ENCODE assay signal across 14 mouse cellular contexts in genomic region chr17:70528196-70529187, GRCm38 (mm10).
DNase-seq lines count a peak whose midpoint lies in the region; ATAC-seq and TF ChIP-seq lines count a peak whose summit lies in the region.
"Had no signal": no experiment of that assay in that cellular context is flagged by ENCODE, and none has a peak within 500 bp of the region (broad histone marks: within the 10 kb centered on the region; RNA-seq: fewer than 3 reads in every experiment).

No protein-coding gene starts in this region.

- H3K27me3 ChIP-seq in kidney, embryonic 15.5 days, result no peaks in the 10 kb centered on the region
- H3K27me3 ChIP-seq in kidney, adult 2 months (replicated peaks; ENCODE audit: control insufficient read depth, insufficient read depth, low read length), result no peaks in the 10 kb centered on the region
- no peaks in the 10 kb centered on the region for H3K27me3 ChIP-seq in midbrain, postnatal 0 days (ENCODE audit: insufficient read depth, low read length)
- H3K27me3 ChIP-seq in midbrain, embryonic 10.5 days (ENCODE audit: low read depth, poor library complexity, severe bottlenecking), result no peaks in the 10 kb centered on the region
- H3K27me3 ChIP-seq: CH12.LX; midbrain, embryonic 15.5 days; neural tube, embryonic 12.5 days had no signal

- TF ChIP-seq POLR2A in kidney, adult 2 months (IDR thresholded peaks at IDR 0.05; ENCODE audit: low read depth, low read length), result no peak
- TF ChIP-seq POLR2A in olfactory bulb, adult 2 months (IDR thresholded peaks at IDR 0.05; ENCODE audit: insufficient read depth, low read depth, low read length), result no peak

- peak overlapping the region; percentile 39; the same call in 1 of the 2 replicates for H3K27ac ChIP-seq in kidney, embryonic 15.5 days
- no peak overlapping the region for H3K27ac ChIP-seq in kidney, adult 2 months (ENCODE audit: insufficient read depth, low read depth, low read length)
- H3K27ac ChIP-seq in midbrain, postnatal 0 days (ENCODE audit: low read depth, low read length), result no peak overlapping the region
- H3K27ac ChIP-seq in midbrain, embryonic 10.5 days (replicated peaks), result no peak overlapping the region
- H3K27ac ChIP-seq in olfactory bulb, adult 2 months (ENCODE audit: insufficient read depth, low read depth, low read length), result peak overlapping the region; percentile 53
- H3K27ac ChIP-seq: macrophage; midbrain, embryonic 15.5 days; neural tube, embryonic 12.5 days had no signal

- DNase-seq in kidney, adult 2 months, result no peak
- DNase-seq in midbrain, postnatal 0 days (ENCODE audit: low spot score), result peak; percentile 49
- DNase-seq in midbrain, embryonic 10.5 days (ENCODE audit: low spot score), result no peak
- peak; percentile 48 for DNase-seq in cerebellum, adult 8-10 months
- DNase-seq in adrenal gland, adult 8-10 months, result no peak
- DNase-seq: heart, postnatal 36 days; thymus, postnatal 36 days had no signal

- 0 out of 2 replicates have a peak, but pooled peaks have one; percentile 33 for ATAC-seq in kidney, embryonic 15.5 days (replicated peaks; ENCODE audit: low FRiP score)
- no peak for ATAC-seq in midbrain, postnatal 0 days (ENCODE audit: low FRiP score)
- ATAC-seq: midbrain, embryonic 15.5 days; Patski had no signal

- no peaks in the 10 kb centered on the region for H3K9me3 ChIP-seq in kidney, embryonic 15.5 days (replicated peaks)
- H3K9me3 ChIP-seq in midbrain, postnatal 0 days (ENCODE audit: low read length), result no peaks in the 10 kb centered on the region
- H3K9me3 ChIP-seq in midbrain, embryonic 10.5 days (replicated peaks), result no peaks in the 10 kb centered on the region
- H3K9me3 ChIP-seq: midbrain, embryonic 15.5 days; neural tube, embryonic 12.5 days had no signal

- H3K36me3 ChIP-seq in kidney, embryonic 15.5 days, result no peaks in the 10 kb centered on the region
- H3K36me3 ChIP-seq in kidney, adult 2 months (ENCODE audit: control insufficient read depth, insufficient read depth, low read length), result no peaks in the 10 kb centered on the region
- H3K36me3 ChIP-seq in midbrain, postnatal 0 days (ENCODE audit: insufficient read depth, low read length), result no peaks in the 10 kb centered on the region
- no peaks in the 10 kb centered on the region for H3K36me3 ChIP-seq in midbrain, embryonic 10.5 days
- H3K36me3 ChIP-seq: midbrain, embryonic 15.5 days; neural tube, embryonic 12.5 days had no signal

- peaks cover 24% of the 10 kb centered on the region for H3K4me1 ChIP-seq in kidney, embryonic 15.5 days
- H3K4me1 ChIP-seq in kidney, adult 2 months (ENCODE audit: control insufficient read depth, insufficient read depth, low read length), result no peaks in the 10 kb centered on the region
- no peaks in the 10 kb centered on the region; the same call in 1 of the 2 replicates for H3K4me1 ChIP-seq in midbrain, postnatal 0 days (ENCODE audit: insufficient read depth, low read length)
- no peaks in the 10 kb centered on the region for H3K4me1 ChIP-seq in midbrain, embryonic 10.5 days
- peaks cover 5% of the 10 kb centered on the region for H3K4me1 ChIP-seq in olfactory bulb, adult 2 months (ENCODE audit: control insufficient read depth, insufficient read depth, low read length)
- H3K4me1 ChIP-seq: midbrain, embryonic 15.5 days; neural tube, embryonic 12.5 days had no signal

- no peak overlapping the region for H3K4me3 ChIP-seq in kidney, embryonic 15.5 days (replicated peaks)
- no peak overlapping the region for H3K4me3 ChIP-seq in kidney, adult 2 months (ENCODE audit: insufficient read depth, low read depth, low read length)
- H3K4me3 ChIP-seq in midbrain, postnatal 0 days (ENCODE audit: low read depth, low read length), result no peak overlapping the region
- no peak overlapping the region for H3K4me3 ChIP-seq in midbrain, embryonic 10.5 days
- no peak overlapping the region for H3K4me3 ChIP-seq in olfactory bulb, adult 2 months (ENCODE audit: insufficient read depth, low read depth, low read length)
- H3K4me3 ChIP-seq: midbrain, embryonic 15.5 days; neural tube, embryonic 12.5 days had no signal

- H3K9ac ChIP-seq in kidney, embryonic 15.5 days, result no peak overlapping the region
- no peak overlapping the region for H3K9ac ChIP-seq in midbrain, postnatal 0 days (replicated peaks; ENCODE audit: low read length, poor library complexity, severe bottlenecking)
- H3K9ac ChIP-seq: midbrain, embryonic 15.5 days; neural tube, embryonic 12.5 days had no signal

- WGBS in kidney, embryonic 15.5 days, result 28% methylated on average over 7 of the region's 7 CpGs
- 30% methylated on average over 7 of the region's 7 CpGs for WGBS in kidney, adult 2 months
- 56% methylated on average over 7 of the region's 7 CpGs for WGBS in midbrain, postnatal 0 days
- WGBS in midbrain, embryonic 10.5 days, result 64% methylated on average over 7 of the region's 7 CpGs
- 29% methylated on average over 7 of the region's 7 CpGs for WGBS in olfactory bulb, adult 2 months

- no peak for TF ChIP-seq CTCF in kidney, adult 2 months (conservative IDR thresholded peaks at IDR 0.05; ENCODE audit: insufficient read depth, insufficient read length, low read depth, low read length)
- no peak for TF ChIP-seq CTCF in midbrain, postnatal 0 days (IDR thresholded peaks at IDR 0.05)
- no peak for TF ChIP-seq CTCF in olfactory bulb, adult 2 months (IDR thresholded peaks at IDR 0.05; ENCODE audit: insufficient read depth, low read depth, low read length)

- H3K4me2 ChIP-seq in kidney, embryonic 15.5 days, result 0 out of 2 replicates have a peak overlapping the region, but pooled peaks have one; percentile 14
- no peak overlapping the region for H3K4me2 ChIP-seq in midbrain, postnatal 0 days (ENCODE audit: low read depth, low read length, poor library complexity, severe bottlenecking)
- H3K4me2 ChIP-seq: midbrain, embryonic 15.5 days; neural tube, embryonic 12.5 days had no signal

Comparison
In these comparisons a context has a peak if more than half of its experiments do, and no peak if none do; other contexts are left out.
1. H3K27ac ChIP-seq: peak in kidney, embryonic 15.5 days (single experiment) and olfactory bulb, adult 2 months (single experiment); none in kidney, adult 2 months (single experiment), midbrain, postnatal 0 days (single experiment) and midbrain, embryonic 10.5 days (single experiment).
2. DNase-seq: peak in midbrain, postnatal 0 days (single experiment) and cerebellum, adult 8-10 months (single experiment); none in kidney, adult 2 months (single experiment), midbrain, embryonic 10.5 days (single experiment) and adrenal gland, adult 8-10 months (single experiment).